Mouse (Mus musculus): ENCODE measurements around the gene Uba5.

Uba5 gene

GRCm38 (mm10) chr9:104063244-104063961 lies 469 bp upstream of the Uba5 start, which contains the start of gene Acad11:
Acad11 (plus strand) TSS chr9:104063377.
- DNase-seq, result peak; percentile 87 to 92

DNA sequence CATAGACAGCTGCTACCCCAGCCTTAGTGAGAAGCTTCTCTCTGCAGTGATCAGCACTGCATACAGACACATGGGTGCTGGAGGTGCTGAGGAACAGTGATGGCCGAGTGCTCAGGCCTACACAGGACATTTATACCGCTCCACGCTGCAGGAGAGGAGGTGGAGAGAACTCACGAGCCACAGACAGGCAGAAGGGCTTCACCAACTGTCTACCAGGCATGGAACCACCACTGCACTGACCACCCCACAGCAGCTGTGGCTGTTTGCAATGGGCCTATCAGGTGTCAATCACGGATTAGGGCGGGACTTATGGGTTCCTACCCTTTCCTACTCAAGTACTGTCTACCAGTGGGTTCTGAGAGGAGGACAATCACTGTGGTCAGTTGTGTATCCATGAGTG lies 11.9 kb downstream of the Uba5 start:
- no peak for DNase-seq

DNA sequence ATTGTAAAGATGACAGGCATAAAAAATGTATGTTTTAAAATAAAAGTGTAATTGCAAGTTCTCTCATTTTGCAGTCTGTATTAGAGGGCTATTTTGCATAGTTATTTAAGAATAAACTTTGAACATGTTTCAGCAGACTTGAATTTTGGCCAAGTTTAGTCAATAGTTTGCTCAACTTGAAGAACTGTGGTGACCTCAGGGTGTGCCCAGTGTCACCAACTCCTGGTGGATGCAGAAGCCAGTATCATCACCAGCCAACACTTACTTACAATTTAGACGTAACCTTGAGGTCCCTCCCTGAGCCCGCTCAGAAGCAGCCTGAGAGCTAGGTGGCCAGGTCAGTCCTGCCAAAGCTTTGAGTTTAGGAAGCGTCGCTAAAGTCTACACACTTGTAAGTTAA lies 19.3 kb downstream of the Uba5 start:
- DNase-seq, result no peak

DNA sequence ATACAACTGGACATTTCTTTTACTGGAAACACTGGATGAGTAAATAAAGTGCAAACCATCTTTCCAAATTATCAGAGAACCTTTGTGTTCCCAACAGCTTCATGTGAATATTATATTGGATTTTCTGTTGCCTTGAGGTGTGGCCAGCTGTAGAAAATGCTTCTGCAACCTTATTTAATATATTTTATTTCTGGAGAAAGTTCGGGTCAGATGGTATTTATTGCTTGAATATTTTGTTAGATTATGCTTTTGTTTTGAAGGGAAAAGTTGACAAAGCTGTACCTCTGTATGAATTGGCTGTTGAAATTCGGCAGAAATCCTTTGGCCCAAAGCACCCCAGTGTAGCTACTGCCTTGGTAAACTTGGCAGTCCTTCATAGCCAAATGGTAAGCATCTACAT lies 22.6 kb downstream of the Uba5 start, which contains the start of gene Gm28305:
Gm28305 (plus strand) TSS at position 301 of the 400 bp plus-strand sequence.
- no peak for DNase-seq

- no peak for DNase-seq
Observed at GRCm38 (mm10) chr9:104039742-104040141, 23.2 kb downstream of the Uba5 start.

- no peak for DNase-seq
Observed at GRCm38 (mm10) chr9:104039031-104039695, 23.8 kb downstream of the Uba5 start.

- DNase-seq, result no peak
Observed at GRCm38 (mm10) chr9:104038266-104038665, 24.7 kb downstream of the Uba5 start.

GRCm38 (mm10) chr9:104035261-104036015 lies 27.5 kb downstream of the Uba5 start:
- peak; percentile 89 for DNase-seq

DNA sequence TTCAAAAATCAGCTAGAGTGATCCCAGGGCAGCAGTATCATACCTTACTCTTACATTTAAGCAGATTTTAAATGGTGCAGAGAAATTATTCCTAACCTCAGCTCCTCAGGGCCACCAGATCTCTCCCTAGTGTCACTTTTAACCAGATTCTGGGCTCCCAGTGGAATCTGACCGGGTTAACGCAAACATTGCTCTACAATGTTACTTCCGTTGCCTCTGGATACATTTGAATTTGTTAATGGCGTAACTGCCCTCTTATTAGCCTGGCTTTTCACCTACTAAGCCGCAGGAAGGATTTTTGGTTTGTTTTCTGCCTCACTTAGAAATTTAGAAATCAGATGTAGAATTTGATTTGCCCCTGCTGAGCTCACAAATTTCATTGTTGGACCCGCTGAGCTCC lies 28.2 kb downstream of the Uba5 start:
- DNase-seq, result no peak

- DNase-seq, result no peak
Observed at GRCm38 (mm10) chr9:104034231-104034630, 28.7 kb downstream of the Uba5 start.

GRCm38 (mm10) chr9:104029861-104030260 lies 33.1 kb downstream of the Uba5 start:
- no peak for DNase-seq

GRCm38 (mm10) chr9:104027186-104027585 lies 35.7 kb downstream of the Uba5 start:
- no peak for DNase-seq

DNA sequence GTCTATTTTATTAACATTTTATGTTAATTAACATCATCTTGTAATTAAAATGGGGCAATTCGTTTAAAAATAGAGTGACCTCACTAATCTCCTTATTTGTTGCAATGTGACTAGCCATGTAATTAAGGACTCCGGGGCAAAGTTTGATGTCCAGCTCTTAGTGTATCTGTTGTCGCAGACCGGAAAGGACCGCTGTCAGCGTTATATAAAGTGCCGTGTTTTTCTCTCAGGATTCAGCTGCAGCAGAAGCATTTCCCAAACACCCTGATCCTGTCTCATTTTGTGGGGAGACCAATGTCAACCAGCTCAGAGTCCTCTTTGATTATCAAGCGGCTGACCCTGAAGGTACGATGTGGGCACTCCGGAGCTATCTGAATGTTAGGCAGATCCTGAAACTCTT lies 41.9 kb downstream of the Uba5 start:
- no peak for DNase-seq

DNA sequence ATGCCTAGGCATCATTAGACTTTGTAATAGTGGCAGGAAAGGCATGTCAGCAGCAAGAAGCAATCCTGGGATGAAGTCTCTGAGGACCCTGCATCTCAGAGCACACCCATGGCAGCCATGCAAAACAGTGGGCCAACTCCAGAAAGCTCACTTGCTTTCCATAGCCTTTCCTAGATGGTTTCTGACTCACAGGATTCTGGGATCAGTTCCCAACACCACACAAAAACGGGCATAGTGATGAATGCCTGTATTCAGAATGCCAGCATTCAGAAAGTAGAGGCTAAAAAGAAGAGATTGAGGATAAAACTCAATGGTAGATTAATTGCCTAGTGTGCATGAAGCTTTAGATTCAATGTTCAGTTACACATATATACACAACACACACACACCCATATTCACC lies 48.4 kb downstream of the Uba5 start:
- no peak for DNase-seq

DNA sequence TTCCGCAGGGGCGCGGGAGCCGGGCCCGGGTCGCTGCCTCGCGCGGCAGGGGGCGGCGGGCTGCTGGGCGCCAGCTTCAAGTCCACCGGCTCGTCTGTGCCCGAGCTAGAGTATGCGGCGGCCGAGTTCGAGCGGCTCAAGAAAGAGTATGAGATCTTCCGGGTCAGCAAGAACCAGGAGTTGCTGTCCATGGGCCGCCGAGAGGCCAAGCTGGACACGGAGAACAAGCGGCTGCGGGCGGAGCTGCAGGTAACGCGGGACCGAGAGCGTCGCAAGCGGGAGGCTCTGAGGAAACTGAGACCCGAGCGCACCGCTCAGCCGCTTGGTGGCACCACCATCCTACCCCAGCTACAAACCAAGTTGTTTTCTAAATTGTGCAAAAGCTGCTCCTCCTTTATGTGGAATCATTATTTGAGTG lies 60.0 kb downstream of the Uba5 start:
- DNase-seq, result peak; percentile 79 to 87

- DNase-seq, result peak; percentile 100
Observed at GRCm38 (mm10) chr9:104001921-104002859, 60.7 kb downstream of the Uba5 start, which contains the start of gene Nphp3. Nphp3 (plus strand) TSS chr9:104002544.

DNA sequence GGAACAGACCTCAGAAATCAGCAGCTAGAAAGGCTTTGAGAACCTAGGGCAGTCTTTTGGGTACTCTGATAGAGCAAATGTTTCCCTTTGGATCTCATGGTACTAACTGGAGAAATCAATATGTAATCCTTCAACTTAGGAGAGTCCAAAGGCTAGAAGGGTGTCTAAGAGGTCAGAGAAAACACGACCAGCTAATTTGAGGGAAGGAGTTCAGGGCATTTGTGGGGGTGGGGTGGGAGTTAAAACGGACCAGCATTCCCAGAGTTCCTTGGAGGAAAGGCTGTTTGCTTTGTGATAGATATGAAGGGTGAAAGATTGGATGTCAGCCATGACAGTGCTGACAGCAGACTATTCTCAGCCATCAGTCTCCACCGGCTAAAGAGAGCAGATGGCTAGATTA lies 62.3 kb downstream of the Uba5 start:
- peak; percentile 42 to 44 for DNase-seq
